Mouse (Mus musculus) cerebellum, adult 2 months (tissue): ENCODE data around the gene Carm1.

ENCODE experiments used
- CTCF ChIP-seq: fragments of 200-500 bp; IDR thresholded peaks from 2 replicates; pipeline ENCODE4 v1.5.1; 2011; ENCODE audit warnings: low read depth, mild to moderate bottlenecking, control low read depth, low read length, moderate library complexity, borderline replicate concordance; ENCODE audit not compliant: insufficient read depth
- POLR2A ChIP-seq: fragments of 200-500 bp; IDR thresholded peaks from 2 replicates; pipeline ENCODE4 v1.6.1; 2011; ENCODE audit warnings: low read length, control low read depth, borderline replicate concordance; ENCODE audit not compliant: insufficient read depth

GRCm38 (mm10) chr9:21511052-21511451, 35.6 kb upstream of the Carm1 start:
- TF ChIP-seq POLR2A, result no peak
- TF ChIP-seq CTCF, result no peak
